Mouse (Mus musculus): ENCODE results near the gene M1ap. TPM values are rescaled to one million over a fixed set of nuclear protein-coding genes. Genes with fewer than 3 reads are reported as not detected.

The M1ap gene
- polyA plus RNA-seq, 1 experiment, result 0.92 TPM

DNA sequence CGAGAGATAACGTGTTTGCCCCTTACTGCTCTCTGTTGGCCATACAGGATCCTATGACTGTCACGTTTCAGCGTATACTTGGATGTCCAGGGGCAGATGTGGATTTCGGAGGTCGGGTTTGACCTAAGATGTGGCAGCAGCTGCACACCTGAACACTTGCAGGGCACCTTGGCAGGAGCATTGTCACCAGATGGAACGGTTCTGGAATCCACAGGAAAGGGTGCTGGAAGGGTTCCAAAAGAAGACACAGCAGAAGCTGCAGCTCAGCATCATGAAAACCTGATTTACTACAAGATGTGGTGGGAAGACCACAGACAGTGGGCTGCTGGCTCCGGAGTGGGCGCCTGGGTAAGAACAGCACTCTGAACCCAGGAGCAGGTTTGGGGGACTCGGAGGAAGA, 20.6 kb upstream of the M1ap start:
- H3K36me3 ChIP-seq (ENCODE audit: control insufficient read depth, insufficient read depth), result no peaks in the 10 kb centered on the region
- TF ChIP-seq TCF3 (IDR thresholded peaks at IDR 0.05; ENCODE audit: insufficient read length, low read depth) (no peak), REST (IDR thresholded peaks at IDR 0.05; ENCODE audit: insufficient read depth, insufficient read length) (no peak), SRF (IDR thresholded peaks at IDR 0.05; ENCODE audit: control insufficient read depth, insufficient read length, low read depth) (no peak), TCF12 (IDR thresholded peaks at IDR 0.05; ENCODE audit: insufficient read depth, poor library complexity, severe bottlenecking) (no peak)

DNA sequence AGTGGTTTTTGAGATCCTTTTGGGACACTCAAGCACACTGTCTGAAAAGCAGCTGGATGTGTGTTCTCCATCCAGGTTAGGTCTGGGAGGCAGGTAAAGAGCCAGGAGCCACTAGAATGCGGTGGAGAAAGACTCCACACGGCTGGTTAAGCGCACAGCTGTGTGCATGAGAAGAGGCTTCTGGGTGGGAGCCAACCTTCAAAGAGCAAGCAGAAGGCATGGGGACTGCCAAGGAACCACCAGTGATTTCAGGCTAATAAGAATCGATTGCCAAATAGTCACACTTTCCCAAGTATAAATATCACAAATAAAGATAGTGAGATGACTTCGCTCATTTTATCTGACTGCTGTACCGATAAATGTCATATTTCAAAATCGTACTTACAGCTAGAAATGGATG, 20.2 kb upstream of the M1ap start:
- no peaks in the 10 kb centered on the region for H3K79me2 ChIP-seq (ENCODE audit: control insufficient read depth, insufficient read depth)
- H3K4me2 ChIP-seq (ENCODE audit: low read depth), result no peak overlapping the region
- H3K27me3 ChIP-seq (ENCODE audit: control insufficient read depth, insufficient read depth, insufficient read length), result no peaks in the 10 kb centered on the region
- no peak overlapping the region for H3K4me3 ChIP-seq
- no peak for TF ChIP-seq REST (IDR thresholded peaks at IDR 0.05; ENCODE audit: insufficient read depth, insufficient read length)
- no peak for TF ChIP-seq MYOG (IDR thresholded peaks at IDR 0.05; ENCODE audit: control insufficient read depth in 1 of 3, insufficient read depth in 1 of 3, insufficient read length in 2 of 3, low read depth in 2 of 3)
- TF ChIP-seq TCF12 (IDR thresholded peaks at IDR 0.05; ENCODE audit: insufficient read depth, poor library complexity, severe bottlenecking), result no peak
- no peak for TF ChIP-seq MAX (IDR thresholded peaks at IDR 0.05; ENCODE audit: low read depth)
- TF ChIP-seq TCF3 (IDR thresholded peaks at IDR 0.05; ENCODE audit: insufficient read length, low read depth), result no peak
- no peak for TF ChIP-seq USF1 (IDR thresholded peaks at IDR 0.05; ENCODE audit: low read depth)
- no peak for TF ChIP-seq CEBPB (IDR thresholded peaks at IDR 0.05; ENCODE audit: insufficient read depth, poor library complexity, severe bottlenecking)
- TF ChIP-seq MYOD1 (IDR thresholded peaks at IDR 0.05; ENCODE audit: control insufficient read depth in 1 of 3, insufficient read length in 2 of 3, low read depth in 2 of 3), result no peak
- TF ChIP-seq POLR2A (IDR thresholded peaks at IDR 0.05; ENCODE audit: insufficient read length, low read depth), result no peak
- TF ChIP-seq E2F4 (IDR thresholded peaks at IDR 0.05; ENCODE audit: insufficient read depth), result no peak
- TF ChIP-seq POLR2AphosphoS2 (IDR thresholded peaks at IDR 0.05; ENCODE audit: insufficient read length, low read depth), result no peak
- no peak for TF ChIP-seq SRF (IDR thresholded peaks at IDR 0.05; ENCODE audit: control insufficient read depth, insufficient read length, low read depth)
- no peaks in the 10 kb centered on the region for H3K36me3 ChIP-seq (ENCODE audit: control insufficient read depth, insufficient read depth)
- no peak overlapping the region for H3ac ChIP-seq (ENCODE audit: control insufficient read depth, insufficient read length)

More for the DNA sequence above, 20.6 kb upstream of the M1ap start:
- Histone ChIP-seq H3K79me2 (ENCODE audit: control insufficient read depth, insufficient read depth) (no peaks in the 10 kb centered on the region), H3K4me3 (no peak overlapping the region), H3ac (ENCODE audit: control insufficient read depth, insufficient read length) (no peak overlapping the region), H3K27me3 (ENCODE audit: control insufficient read depth, insufficient read depth, insufficient read length) (no peaks in the 10 kb centered on the region), H3K4me2 (ENCODE audit: low read depth) (no peak overlapping the region)

DNA sequence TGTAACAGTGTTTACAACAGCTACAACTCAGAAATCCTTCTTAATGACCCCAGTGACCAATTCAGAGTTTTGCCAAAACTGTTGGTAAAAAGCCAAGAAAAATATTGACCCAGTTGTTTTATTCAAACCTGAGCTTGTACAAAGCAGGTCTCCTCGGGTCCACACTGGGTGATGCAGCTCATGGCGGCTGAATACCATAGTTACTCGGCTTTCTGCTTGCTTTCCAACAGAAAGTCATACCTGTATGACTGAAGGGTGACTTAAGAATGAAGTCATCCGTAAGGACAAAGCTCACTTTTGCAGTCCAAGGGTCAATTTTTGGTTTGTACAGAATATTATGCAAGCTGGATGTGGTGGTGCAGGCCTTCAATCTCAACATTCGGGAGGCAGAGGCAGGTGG, 19.1 kb upstream of the M1ap start:
- H3K79me2 ChIP-seq (ENCODE audit: control insufficient read depth, insufficient read depth), result no peaks in the 10 kb centered on the region
- TF ChIP-seq POLR2AphosphoS2 (IDR thresholded peaks at IDR 0.05; ENCODE audit: insufficient read length, low read depth), result no peak
- TF ChIP-seq POLR2A (IDR thresholded peaks at IDR 0.05; ENCODE audit: insufficient read length, low read depth), result no peak
- no peak for TF ChIP-seq CEBPB (IDR thresholded peaks at IDR 0.05; ENCODE audit: insufficient read depth, poor library complexity, severe bottlenecking)
- TF ChIP-seq E2F4 (IDR thresholded peaks at IDR 0.05; ENCODE audit: insufficient read depth), result no peak
- TF ChIP-seq MYOD1 (IDR thresholded peaks at IDR 0.05; ENCODE audit: control insufficient read depth in 1 of 3, insufficient read length in 2 of 3, low read depth in 2 of 3), result no peak
- TF ChIP-seq USF1 (IDR thresholded peaks at IDR 0.05; ENCODE audit: low read depth), result no peak
- TF ChIP-seq MYOG (IDR thresholded peaks at IDR 0.05; ENCODE audit: control insufficient read depth in 1 of 3, insufficient read depth in 1 of 3, insufficient read length in 2 of 3, low read depth in 2 of 3), result no peak
- TF ChIP-seq TCF12 (IDR thresholded peaks at IDR 0.05; ENCODE audit: insufficient read depth, poor library complexity, severe bottlenecking), result no peak
- no peak for TF ChIP-seq SRF (IDR thresholded peaks at IDR 0.05; ENCODE audit: control insufficient read depth, insufficient read length, low read depth)
- no peak for TF ChIP-seq MAX (IDR thresholded peaks at IDR 0.05; ENCODE audit: low read depth)
- TF ChIP-seq TCF3 (IDR thresholded peaks at IDR 0.05; ENCODE audit: insufficient read length, low read depth), result no peak
- H3K4me2 ChIP-seq (ENCODE audit: low read depth), result no peak overlapping the region
- H3K36me3 ChIP-seq (ENCODE audit: control insufficient read depth, insufficient read depth), result no peaks in the 10 kb centered on the region
- no peak overlapping the region for H3K4me3 ChIP-seq
- H3K27me3 ChIP-seq (ENCODE audit: control insufficient read depth, insufficient read depth, insufficient read length), result no peaks in the 10 kb centered on the region
- no peak overlapping the region for H3ac ChIP-seq (ENCODE audit: control insufficient read depth, insufficient read length)

DNA sequence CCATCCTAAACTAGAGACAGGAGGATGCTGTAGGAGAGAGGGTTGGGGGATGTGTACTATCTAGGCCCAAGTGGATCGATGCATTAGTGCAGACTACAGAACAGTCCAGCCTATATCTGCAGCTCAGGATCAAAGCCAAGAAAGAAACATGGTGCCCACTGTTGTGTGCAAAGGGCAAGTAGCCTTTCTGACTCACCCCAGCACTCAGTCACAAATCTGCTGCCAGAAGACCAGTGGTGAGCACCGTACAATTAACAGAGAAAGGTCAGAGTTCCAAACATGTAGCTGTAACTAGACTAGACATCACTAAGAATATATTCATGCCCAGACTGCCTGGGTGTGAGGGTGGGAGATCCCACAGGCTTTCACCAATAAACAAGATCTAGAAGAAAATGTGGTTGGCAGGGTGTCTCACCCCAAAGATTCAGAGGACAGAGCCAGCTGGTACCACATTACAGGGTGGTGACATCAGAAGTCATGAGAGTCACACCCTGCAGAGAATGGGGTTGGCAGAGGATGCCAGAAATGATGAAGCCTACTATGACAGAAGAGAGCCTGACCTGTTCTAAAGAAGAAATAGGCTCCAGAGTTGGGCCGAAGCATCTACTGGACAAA, 12.0 kb upstream of the M1ap start:
- Histone ChIP-seq H3K4me3 (no peak overlapping the region), H3ac (ENCODE audit: control insufficient read depth, insufficient read length) (no peak overlapping the region), H3K79me2 (ENCODE audit: control insufficient read depth, insufficient read depth) (no peaks in the 10 kb centered on the region), H3K36me3 (ENCODE audit: control insufficient read depth, insufficient read depth) (no peaks in the 10 kb centered on the region), H3K27me3 (ENCODE audit: control insufficient read depth, insufficient read depth, insufficient read length) (no peaks in the 10 kb centered on the region), H3K4me2 (ENCODE audit: low read depth) (peak overlapping the region; percentile 38)
- no peak for TF ChIP-seq REST (IDR thresholded peaks at IDR 0.05; ENCODE audit: insufficient read depth, insufficient read length)
- peak; percentile 7 for TF ChIP-seq TCF12 (IDR thresholded peaks at IDR 0.05; ENCODE audit: insufficient read depth, poor library complexity, severe bottlenecking)
- peak; percentile 73; the same call in 1 of the 2 replicates for TF ChIP-seq CEBPB (IDR thresholded peaks at IDR 0.05; ENCODE audit: insufficient read depth, poor library complexity, severe bottlenecking)
- peak in 1 of 3 experiments; percentile 34 for TF ChIP-seq MYOD1 (IDR thresholded peaks at IDR 0.05; ENCODE audit: control insufficient read depth in 1 of 3, insufficient read length in 2 of 3, low read depth in 2 of 3)

DNA sequence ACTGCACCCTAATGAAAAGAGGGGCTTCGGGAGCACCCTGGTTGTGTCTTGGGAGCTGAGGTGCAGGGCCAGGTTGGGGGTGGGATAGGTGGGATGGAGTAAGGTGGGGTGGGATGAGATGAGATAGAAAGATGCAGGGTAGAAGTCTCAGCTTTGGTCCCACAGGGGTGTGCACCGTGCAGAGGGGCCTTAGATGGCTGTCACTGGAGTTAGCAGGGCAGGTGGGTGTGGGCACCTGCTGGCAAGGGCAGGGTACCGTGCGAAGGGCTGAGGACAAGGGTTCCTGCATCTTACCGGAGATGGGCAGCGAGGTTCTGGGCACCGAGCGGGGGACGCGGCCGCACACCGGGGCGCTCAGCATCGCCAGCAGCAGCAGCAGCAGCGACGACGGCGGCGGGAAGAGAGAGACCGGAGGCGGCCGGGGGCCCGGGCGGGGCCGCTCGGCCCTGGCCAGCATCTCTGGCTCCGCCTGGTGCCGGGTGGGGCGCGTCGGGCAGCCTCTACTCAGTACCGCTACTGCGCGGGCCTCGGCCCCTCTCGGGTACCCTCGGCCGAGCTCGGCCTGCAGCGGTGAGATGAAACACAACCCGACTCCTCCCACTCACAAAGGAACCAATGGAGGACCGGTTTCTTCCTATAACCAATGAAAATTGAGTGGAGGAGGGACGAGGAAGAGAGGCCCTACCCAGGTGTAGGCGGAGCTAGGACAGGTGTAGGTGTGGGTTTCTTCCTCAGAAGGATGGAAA, 7.4 kb upstream of the M1ap start, which contains the start of gene Sema4f:
TSS of gene Sema4f (minus strand) at position 603 of the 746 bp plus-strand sequence.
- TF ChIP-seq TCF3 (IDR thresholded peaks at IDR 0.05; ENCODE audit: insufficient read length, low read depth), result no peak
- TF ChIP-seq E2F4 (IDR thresholded peaks at IDR 0.05; ENCODE audit: insufficient read depth), result no peak
- no peaks in the 10 kb centered on the region for H3K79me2 ChIP-seq (ENCODE audit: control insufficient read depth, insufficient read depth)

More for the DNA sequence above, 7.4 kb upstream of the M1ap start, which contains the start of gene Sema4f:
- no peaks in the 10 kb centered on the region for H3K27me3 ChIP-seq (ENCODE audit: control insufficient read depth, insufficient read depth, insufficient read length)
- H3K4me3 ChIP-seq, result no peak within 1 kb of the TSS
- no peak within 1 kb of the TSS for H3ac ChIP-seq (ENCODE audit: control insufficient read depth, insufficient read length)
- H3K36me3 ChIP-seq (ENCODE audit: control insufficient read depth, insufficient read depth), result no peaks in the 10 kb centered on the region
- H3K4me2 ChIP-seq (ENCODE audit: low read depth), result no peak within 1 kb of the TSS
